Mouse (Mus musculus): ENCODE measurements around the gene Gm8720.
"Not testable (repeated sequence)": the region's sequence is repeated elsewhere in the genome, so short reads cannot be mapped to it uniquely, and the experiment has no call there.

- not testable (repeated sequence) for TF ChIP-seq CTCF (IDR thresholded peaks at IDR 0.05; ENCODE audit: borderline replicate concordance, insufficient read depth, low read depth, low read length); POLR2A (IDR thresholded peaks at IDR 0.05; ENCODE audit: borderline replicate concordance, insufficient read depth, low read length)
Observed at GRCm38 (mm10) chr7:23055240-23055639, 12.0 kb downstream of the Gm8720 start, which contains the start of gene Vmn1r163.

Data from cerebellum, adult 2 months (tissue).